Mouse (Mus musculus): Measurements from ENCODE around the gene Cast.

The Cast gene

GRCm38 (mm10) chr13:74695497-74696193 is 113.0 kb downstream of the Cast start:
- DNase-seq = no peak

All from layer of hippocampus, adult 9-11 months (tissue).